Mouse (Mus musculus): Measurements from ENCODE around the gene Lrrc4. TPM values are rescaled to one million over a fixed set of nuclear protein-coding genes. Genes with fewer than 3 reads are reported as not detected.

The Lrrc4 gene
- polyA plus RNA-seq, 1 experiment = 0.11 TPM

DNA sequence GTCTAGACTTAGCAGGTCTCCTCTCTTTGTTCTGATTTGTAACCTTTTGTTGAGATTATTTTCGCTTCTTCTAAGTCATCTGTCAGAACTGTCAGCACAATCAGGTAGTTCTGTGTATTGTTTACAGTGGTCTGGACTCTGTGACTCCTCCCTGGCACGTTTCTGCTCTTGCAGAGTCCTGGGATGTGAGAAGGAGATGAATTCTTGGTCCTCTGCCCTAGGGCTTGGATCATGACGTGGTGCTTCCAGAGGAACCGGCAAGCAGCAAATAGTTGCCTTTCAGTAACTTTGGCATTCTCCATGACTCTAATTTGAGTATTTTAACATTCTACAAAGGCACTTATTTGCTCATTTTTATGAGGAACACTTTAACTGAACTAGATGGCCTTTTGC lies 113.7 kb downstream of the Lrrc4 start:
- H3K27ac ChIP-seq (ENCODE audit: insufficient read depth, low read depth, low read length) = no peak overlapping the region
- TF ChIP-seq POLR2A (IDR thresholded peaks at IDR 0.05; ENCODE audit: low read depth, low read length) (no peak), CTCF (IDR thresholded peaks at IDR 0.05; ENCODE audit: extremely low read depth, insufficient read length, insufficient replicate concordance, low read depth, low read length) (no peak)
- no peak overlapping the region for H3K4me3 ChIP-seq (ENCODE audit: low read depth, low read length)
- peaks cover 4% of the 10 kb centered on the region for H3K36me3 ChIP-seq (ENCODE audit: control insufficient read depth, insufficient read depth, low read length)
- 15% methylated on average over 4 of the region's 4 CpGs for WGBS
- H3K27me3 ChIP-seq (ENCODE audit: control insufficient read depth, insufficient read depth, low read length) = no peaks in the 10 kb centered on the region
- no peaks in the 10 kb centered on the region for H3K4me1 ChIP-seq (ENCODE audit: control insufficient read depth, insufficient read depth, insufficient read length, low read length)

DNA sequence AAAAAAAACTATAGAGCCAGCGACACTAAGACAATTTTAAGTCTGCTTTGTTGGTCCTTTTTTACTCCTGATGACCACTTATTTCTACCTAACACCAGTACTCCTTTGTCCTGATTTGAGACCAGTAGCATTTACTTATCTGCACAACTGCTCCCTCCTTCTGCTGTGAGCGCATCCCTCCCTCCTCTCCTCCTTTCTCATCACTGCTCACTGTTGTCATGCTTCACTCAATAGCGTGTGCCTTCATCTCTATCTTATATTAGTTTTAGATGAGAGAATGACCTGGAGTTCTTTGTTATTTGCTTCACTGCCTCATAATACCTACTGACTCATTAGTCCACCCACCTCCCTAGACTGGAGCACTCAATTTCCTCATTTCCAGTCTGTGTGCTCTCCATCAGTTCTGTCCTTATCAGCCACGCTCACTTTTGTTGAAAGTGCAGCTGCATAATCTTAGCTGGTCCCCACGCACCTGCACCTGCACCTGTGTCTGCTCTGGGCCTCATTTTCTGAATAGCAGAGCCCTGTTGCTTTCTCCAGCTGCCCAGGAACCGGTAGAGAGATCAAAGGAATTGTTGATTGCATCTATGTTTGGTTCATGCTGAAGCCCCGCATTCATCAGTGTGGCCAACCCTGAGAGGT lies 114.2 kb downstream of the Lrrc4 start:
- Histone ChIP-seq H3K4me1 (ENCODE audit: control insufficient read depth, insufficient read depth, insufficient read length, low read length) (no peaks in the 10 kb centered on the region), H3K27me3 (ENCODE audit: control insufficient read depth, insufficient read depth, low read length) (no peaks in the 10 kb centered on the region), H3K36me3 (ENCODE audit: control insufficient read depth, insufficient read depth, low read length) (peaks cover 4% of the 10 kb centered on the region), H3K27ac (ENCODE audit: insufficient read depth, low read depth, low read length) (no peak overlapping the region), H3K4me3 (ENCODE audit: low read depth, low read length) (no peak overlapping the region)
- WGBS = 37% methylated on average over 7 of the region's 7 CpGs
- TF ChIP-seq POLR2A (IDR thresholded peaks at IDR 0.05; ENCODE audit: low read depth, low read length) = no peak
- no peak for TF ChIP-seq CTCF (IDR thresholded peaks at IDR 0.05; ENCODE audit: extremely low read depth, insufficient read length, insufficient replicate concordance, low read depth, low read length)

GRCm38 (mm10) chr6:28710035-28710434 lies 121.5 kb downstream of the Lrrc4 start:
- Histone ChIP-seq H3K27ac (ENCODE audit: insufficient read depth, low read depth, low read length) (no peak overlapping the region), H3K27me3 (ENCODE audit: control insufficient read depth, insufficient read depth, low read length) (no peaks in the 10 kb centered on the region), H3K4me1 (ENCODE audit: control insufficient read depth, insufficient read depth, insufficient read length, low read length) (peaks cover 4% of the 10 kb centered on the region; the same call in 1 of the 2 replicates), H3K4me3 (ENCODE audit: low read depth, low read length) (no peak overlapping the region), H3K36me3 (ENCODE audit: control insufficient read depth, insufficient read depth, low read length) (peaks cover 16% of the 10 kb centered on the region)
- no peak for TF ChIP-seq POLR2A (IDR thresholded peaks at IDR 0.05; ENCODE audit: low read depth, low read length)
- TF ChIP-seq CTCF (IDR thresholded peaks at IDR 0.05; ENCODE audit: extremely low read depth, insufficient read length, insufficient replicate concordance, low read depth, low read length) = no peak
- WGBS = 57% methylated on average over 2 of the region's 2 CpGs

- Histone ChIP-seq H3K4me1 (ENCODE audit: control insufficient read depth, insufficient read depth, insufficient read length, low read length) (peaks cover 4% of the 10 kb centered on the region; the same call in 1 of the 2 replicates), H3K27ac (ENCODE audit: insufficient read depth, low read depth, low read length) (no peak overlapping the region), H3K4me3 (ENCODE audit: low read depth, low read length) (no peak overlapping the region), H3K36me3 (ENCODE audit: control insufficient read depth, insufficient read depth, low read length) (peaks cover 14% of the 10 kb centered on the region), H3K27me3 (ENCODE audit: control insufficient read depth, insufficient read depth, low read length) (no peaks in the 10 kb centered on the region)
- no peak for TF ChIP-seq CTCF (IDR thresholded peaks at IDR 0.05; ENCODE audit: extremely low read depth, insufficient read length, insufficient replicate concordance, low read depth, low read length)
- no peak for TF ChIP-seq POLR2A (IDR thresholded peaks at IDR 0.05; ENCODE audit: low read depth, low read length)
- 25% methylated on average over 12 of the region's 12 CpGs for WGBS
Observed at GRCm38 (mm10) chr6:28706976-28707592, 124.5 kb downstream of the Lrrc4 start.

DNA sequence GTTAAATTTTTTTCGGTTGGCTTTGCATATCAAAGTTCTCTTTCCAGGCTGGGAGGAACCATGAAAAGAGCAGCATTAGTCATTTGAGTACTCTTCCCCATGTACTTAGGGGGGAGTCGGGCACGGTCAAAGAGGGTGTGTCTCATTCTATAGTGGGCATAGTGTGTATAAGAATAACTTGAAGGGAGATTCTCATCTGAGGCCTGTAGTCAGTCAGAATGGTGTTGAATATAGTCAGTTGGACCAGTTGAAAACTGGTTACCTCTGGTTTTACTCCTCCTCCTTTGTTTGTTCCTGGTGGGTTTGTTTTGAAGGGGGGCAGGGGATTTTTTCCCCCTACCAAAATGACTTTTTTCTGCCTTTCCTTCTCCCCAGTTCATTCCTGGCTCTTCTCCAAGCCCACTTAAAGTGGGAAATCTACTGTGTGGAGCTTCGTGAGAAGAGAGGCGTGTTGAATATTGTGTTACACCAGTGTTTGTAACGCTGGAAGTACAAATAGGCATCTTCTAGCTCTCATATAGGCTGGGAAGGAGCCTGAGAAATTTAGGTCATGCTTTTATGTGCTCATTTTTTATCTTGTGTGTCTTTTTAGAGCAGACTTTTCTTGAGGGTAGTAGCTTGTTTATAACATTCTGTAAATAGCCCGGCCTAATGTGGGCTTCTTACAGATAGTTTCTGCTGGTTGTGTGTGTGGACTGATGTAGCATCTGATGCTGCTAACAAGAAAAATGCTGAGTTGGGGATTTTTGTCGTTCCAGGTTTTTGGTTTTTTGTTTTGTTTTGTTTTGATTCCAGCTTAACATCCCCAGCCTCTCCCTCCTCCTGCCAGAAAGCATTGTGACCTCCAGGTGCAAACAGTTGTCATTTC lies 125.2 kb downstream of the Lrrc4 start:
- no peak overlapping the region for H3K27ac ChIP-seq (ENCODE audit: insufficient read depth, low read depth, low read length)
- TF ChIP-seq CTCF (IDR thresholded peaks at IDR 0.05; ENCODE audit: extremely low read depth, insufficient read length, insufficient replicate concordance, low read depth, low read length) = no peak
- TF ChIP-seq POLR2A (IDR thresholded peaks at IDR 0.05; ENCODE audit: low read depth, low read length) = no peak
- H3K4me3 ChIP-seq (ENCODE audit: low read depth, low read length) = no peak overlapping the region
- peaks cover 4% of the 10 kb centered on the region; the same call in 1 of the 2 replicates for H3K4me1 ChIP-seq (ENCODE audit: control insufficient read depth, insufficient read depth, insufficient read length, low read length)
- H3K36me3 ChIP-seq (ENCODE audit: control insufficient read depth, insufficient read depth, low read length) = peaks cover 11% of the 10 kb centered on the region; the same call in 1 of the 2 replicates
- WGBS = 63% methylated on average over 8 of the region's 8 CpGs
- H3K27me3 ChIP-seq (ENCODE audit: control insufficient read depth, insufficient read depth, low read length) = no peaks in the 10 kb centered on the region

- WGBS = 78% methylated on average over 6 of the region's 6 CpGs
- no peak overlapping the region for H3K27ac ChIP-seq (ENCODE audit: insufficient read depth, low read depth, low read length)
- no peak overlapping the region for H3K4me3 ChIP-seq (ENCODE audit: low read depth, low read length)
- H3K4me1 ChIP-seq (ENCODE audit: control insufficient read depth, insufficient read depth, insufficient read length, low read length) = peaks cover 4% of the 10 kb centered on the region; the same call in 1 of the 2 replicates
- TF ChIP-seq CTCF (IDR thresholded peaks at IDR 0.05; ENCODE audit: extremely low read depth, insufficient read length, insufficient replicate concordance, low read depth, low read length) (no peak), POLR2A (IDR thresholded peaks at IDR 0.05; ENCODE audit: low read depth, low read length) (no peak)
- H3K27me3 ChIP-seq (ENCODE audit: control insufficient read depth, insufficient read depth, low read length) = no peaks in the 10 kb centered on the region
- H3K36me3 ChIP-seq (ENCODE audit: control insufficient read depth, insufficient read depth, low read length) = peaks cover 12% of the 10 kb centered on the region; the same call in 1 of the 2 replicates
Observed at GRCm38 (mm10) chr6:28705384-28706107, 126.0 kb downstream of the Lrrc4 start.

Measured in small intestine, adult 2 months (tissue).